Mouse (Mus musculus) myocyte (in vitro differentiated cells): ENCODE measurements at regions not wholly inside any gene's neighbourhood (a gene's known extent, or its start where the extent isn't known, plus 50 kb on each side); places are given as distances from the start of the nearest gene placed in this dataset.

ENCODE experiments used
- E2F4 ChIP-seq: IDR thresholded peaks from one replicate; pipeline ENCODE4 v1.6.1; 2011; ENCODE audit warnings: mild to moderate bottlenecking, control low read depth, moderate library complexity; ENCODE audit not compliant: insufficient read depth
- MAX ChIP-seq: IDR thresholded peaks from one replicate; pipeline ENCODE4 v1.6.1; 2011; ENCODE audit warnings: low read depth, mild to moderate bottlenecking, control low read depth
- MYOD1 ChIP-seq, 3 experiments: IDR thresholded peaks; one replicate each; pipeline ENCODE4 v1.6.1; 2011; ENCODE audit warnings: control low read depth in 2 of 3, low read depth in 2 of 3, mild to moderate bottlenecking in 2 of 3, moderate library complexity in 1 of 3; ENCODE audit not compliant: insufficient read length in 2 of 3, control insufficient read depth in 1 of 3
- POLR2A ChIP-seq: IDR thresholded peaks from one replicate; pipeline ENCODE4 v1.6.1; 2011; ENCODE audit warnings: low read depth, mild to moderate bottlenecking, control low read depth, moderate library complexity; ENCODE audit not compliant: insufficient read length
- POLR2AphosphoS2 ChIP-seq: IDR thresholded peaks from one replicate; pipeline ENCODE4 v1.6.1; 2011; ENCODE audit warnings: low read depth, control low read depth; ENCODE audit not compliant: insufficient read length
- REST ChIP-seq: IDR thresholded peaks from one replicate; pipeline ENCODE4 v1.6.1; 2011; ENCODE audit warnings: mild to moderate bottlenecking, control low read depth, moderate library complexity; ENCODE audit not compliant: insufficient read depth, insufficient read length
- SRF ChIP-seq: IDR thresholded peaks from one replicate; pipeline ENCODE4 v1.6.1; 2011; ENCODE audit warnings: low read depth; ENCODE audit not compliant: control insufficient read depth, insufficient read length
- TCF12 ChIP-seq: IDR thresholded peaks from one replicate; pipeline ENCODE4 v1.6.1; 2011; ENCODE audit warnings: mild to moderate bottlenecking, control low read depth; ENCODE audit not compliant: poor library complexity, insufficient read depth, severe bottlenecking
- USF1 ChIP-seq: IDR thresholded peaks from one replicate; pipeline ENCODE4 v1.6.1; 2011; ENCODE audit warnings: low read depth, mild to moderate bottlenecking, control low read depth, moderate library complexity

DNA sequence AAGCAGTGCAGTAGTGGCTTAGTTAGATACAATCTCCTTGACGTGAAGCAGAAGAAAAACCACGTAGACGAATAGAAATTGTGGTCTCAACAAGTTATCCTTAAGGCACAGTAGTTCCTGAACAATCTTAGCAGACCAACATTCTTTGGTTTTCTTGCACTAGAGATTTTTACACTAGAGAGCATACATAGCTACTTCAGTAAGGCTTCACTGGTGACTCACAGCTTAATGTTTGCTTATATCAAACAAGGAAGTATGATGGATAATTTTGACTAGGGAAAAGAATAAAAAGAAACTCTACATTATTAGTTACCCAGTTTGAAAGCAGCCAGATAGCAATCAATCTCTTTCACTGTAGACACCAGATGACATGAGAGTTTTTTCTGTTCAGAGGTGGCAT lies 395.5 kb downstream of the Cps1 start:
- no peak for TF ChIP-seq POLR2A
- TF ChIP-seq MAX: no peak
- TF ChIP-seq TCF12: no peak
- no peak for TF ChIP-seq SRF
- no peak for TF ChIP-seq POLR2AphosphoS2
- no peak for TF ChIP-seq REST
- no peak for TF ChIP-seq E2F4
- TF ChIP-seq MYOD1 (IDR thresholded peaks at IDR 0.05; ENCODE audit: control insufficient read depth in 1 of 3, insufficient read length in 2 of 3, low read depth in 2 of 3): no peak
- TF ChIP-seq USF1: no peak
